Mouse (Mus musculus): Measurements from ENCODE around the gene Gramd4.
"Not testable (repeated sequence)": the region's sequence is repeated elsewhere in the genome, so short reads cannot be mapped to it uniquely, and the experiment has no call there.

Gramd4 gene

DNA sequence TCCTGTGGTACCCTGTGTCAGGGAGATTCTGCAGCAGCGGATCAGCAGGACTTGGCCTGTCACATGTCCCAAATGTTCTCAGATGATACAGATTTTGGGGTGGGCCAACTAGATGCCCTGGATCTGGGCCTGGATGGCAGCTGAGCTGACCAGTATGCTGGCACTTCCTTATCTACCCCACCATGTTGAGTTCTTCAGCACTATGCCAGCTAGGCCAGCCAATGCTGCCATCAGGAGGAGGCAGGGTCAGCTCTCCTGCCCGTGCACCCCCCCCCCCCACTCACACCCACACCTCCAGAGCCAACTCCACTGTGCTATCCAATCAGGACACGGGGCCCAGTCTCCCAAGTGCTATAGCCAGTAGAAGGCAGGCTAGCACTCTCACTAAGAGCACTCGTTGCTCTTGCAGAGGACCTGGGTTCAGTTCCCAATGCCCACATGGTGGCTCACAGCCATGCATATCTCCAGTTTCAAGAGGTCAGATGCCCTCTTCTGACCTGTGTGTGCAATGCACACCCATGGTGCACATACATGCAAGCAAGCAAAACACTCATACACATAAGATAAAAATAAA lies 7.2 kb upstream of the Gramd4 start:
- 0 out of 2 replicates have a peak, but pooled peaks have one; percentile 28 for ATAC-seq (ENCODE audit: insufficient number of reproducible peaks, low FRiP score, low TSS enrichment)

DNA sequence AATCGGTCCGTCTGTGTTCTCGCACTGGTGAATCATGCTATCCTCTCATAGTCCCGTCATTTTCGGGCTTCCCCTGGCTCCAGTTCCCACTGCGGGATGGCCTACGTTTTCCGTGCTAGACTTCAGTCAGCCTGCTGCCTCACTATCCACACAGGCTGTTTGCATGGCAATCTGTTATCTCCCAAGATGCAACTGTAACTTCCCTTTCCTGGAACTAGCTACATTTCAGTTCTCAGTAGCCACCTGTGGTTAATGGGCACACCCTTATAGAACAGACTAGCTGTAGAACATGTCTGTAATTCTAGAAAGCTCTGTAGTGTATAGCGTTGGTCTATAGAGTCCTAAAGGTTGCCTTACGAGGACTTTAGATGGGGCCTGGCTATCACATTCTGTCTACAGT lies 6.3 kb upstream of the Gramd4 start:
- no peak for ATAC-seq (ENCODE audit: insufficient number of reproducible peaks, low FRiP score, low TSS enrichment)

DNA sequence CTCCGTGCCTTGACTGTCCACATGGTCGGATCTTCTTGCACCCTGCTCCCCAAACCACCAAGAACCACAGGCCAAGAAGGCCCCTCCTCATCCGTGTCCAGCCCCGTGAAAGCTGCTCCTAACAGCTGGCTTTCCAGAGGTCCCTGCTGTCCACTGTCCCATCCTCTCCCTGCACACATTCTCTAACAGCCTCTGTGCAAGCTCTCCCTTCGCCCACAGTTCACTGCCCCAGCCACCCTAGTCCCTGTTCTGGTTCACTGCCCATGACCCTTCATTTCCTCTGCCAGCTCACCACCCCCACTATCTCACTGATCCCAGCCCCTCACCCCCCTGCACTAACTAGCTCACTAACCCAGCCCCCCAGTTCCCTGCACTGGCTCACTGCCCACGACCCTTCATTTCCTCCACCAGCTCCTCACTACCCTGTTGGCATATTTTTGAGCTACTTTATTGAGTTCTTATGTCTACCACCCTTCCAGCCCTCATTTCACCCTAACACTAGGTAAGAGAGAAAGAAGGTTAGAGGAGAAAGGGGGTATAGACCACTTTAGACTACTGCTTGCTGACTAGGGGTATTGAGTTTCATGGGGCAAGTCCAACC lies 5.5 kb upstream of the Gramd4 start:
- ATAC-seq (ENCODE audit: insufficient number of reproducible peaks, low FRiP score, low TSS enrichment) = no peak

DNA sequence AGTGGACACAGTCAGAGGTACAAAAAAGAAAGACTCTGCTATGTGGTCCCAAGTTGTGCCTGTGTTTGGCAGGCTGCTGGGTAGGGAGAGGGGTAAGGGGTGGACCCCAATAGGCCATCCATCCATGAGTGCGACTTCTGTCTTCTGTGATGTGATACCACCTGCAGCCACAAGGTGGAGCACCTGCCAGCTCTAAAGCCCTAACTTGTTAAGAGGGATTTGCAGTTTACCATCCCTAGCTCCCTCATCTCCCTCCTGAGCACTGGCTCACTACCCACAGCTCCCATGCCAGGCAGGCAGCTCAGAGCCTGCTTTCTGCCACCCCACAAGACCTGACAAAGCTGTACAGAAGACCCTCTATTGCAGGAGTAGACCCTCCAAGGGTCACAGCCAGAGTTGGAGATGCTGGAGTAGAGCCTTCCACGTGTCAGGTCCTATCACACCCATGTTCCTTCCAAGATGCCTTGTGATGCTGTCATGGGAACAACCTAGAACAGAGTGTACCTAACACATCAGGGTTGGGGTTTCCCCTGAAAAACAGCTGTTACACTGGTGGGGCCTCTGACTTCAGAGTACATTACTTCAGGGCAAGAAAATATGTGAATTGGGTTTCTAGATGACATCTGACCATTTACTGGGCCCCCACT lies 3.5 kb upstream of the Gramd4 start:
- peak; percentile 27; the same call in 1 of the 2 replicates for ATAC-seq (ENCODE audit: insufficient number of reproducible peaks, low FRiP score, low TSS enrichment)

DNA sequence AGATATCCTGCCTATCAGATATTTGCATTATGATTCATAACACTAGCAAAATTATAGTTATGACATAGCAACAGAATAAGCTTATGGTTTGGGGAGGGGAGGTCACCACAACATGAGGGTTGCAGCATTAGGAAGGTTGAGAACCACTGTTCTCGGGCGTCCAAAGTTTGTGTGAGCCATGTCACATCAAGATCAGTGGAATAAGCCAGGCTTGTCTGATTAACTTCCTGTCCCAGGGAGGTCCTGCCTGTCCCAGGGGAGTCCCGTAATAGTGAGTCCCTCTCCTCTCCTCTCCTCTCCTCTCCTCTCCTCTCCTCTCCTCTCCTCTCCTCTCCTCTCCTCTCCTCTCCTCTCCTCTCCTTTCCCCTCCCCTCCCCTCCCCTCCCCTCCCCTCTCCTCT lies 2.6 kb upstream of the Gramd4 start:
- not testable (repeated sequence) for ATAC-seq (ENCODE audit: insufficient number of reproducible peaks, low FRiP score, low TSS enrichment)

DNA sequence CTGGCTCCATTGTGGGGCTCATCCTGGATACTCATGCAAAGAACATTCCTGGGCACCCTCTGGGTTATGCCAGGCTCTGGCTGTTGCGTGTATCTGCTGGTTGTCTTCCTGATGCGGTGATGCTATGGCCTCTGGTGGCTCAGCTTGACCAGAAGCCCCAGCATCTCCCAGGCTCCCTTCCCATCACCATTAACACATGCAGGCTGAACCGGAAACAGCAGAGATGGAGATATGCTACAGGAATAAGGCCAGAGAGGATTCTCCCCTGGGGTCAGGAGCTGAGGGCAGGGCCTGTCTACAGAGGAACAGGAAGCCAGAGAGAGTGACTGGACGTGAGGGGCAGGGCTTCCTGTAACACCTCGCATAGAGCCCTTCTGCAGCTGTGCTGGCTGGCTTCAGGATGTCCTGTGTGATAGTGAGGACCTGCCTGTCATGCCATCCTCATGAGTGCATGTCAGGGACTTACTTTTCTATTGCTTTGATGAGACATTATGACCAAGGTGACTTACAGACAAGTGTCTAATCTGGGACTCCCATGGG lies 1.2 kb upstream of the Gramd4 start:
- no peak for ATAC-seq (ENCODE audit: insufficient number of reproducible peaks, low FRiP score, low TSS enrichment)

DNA sequence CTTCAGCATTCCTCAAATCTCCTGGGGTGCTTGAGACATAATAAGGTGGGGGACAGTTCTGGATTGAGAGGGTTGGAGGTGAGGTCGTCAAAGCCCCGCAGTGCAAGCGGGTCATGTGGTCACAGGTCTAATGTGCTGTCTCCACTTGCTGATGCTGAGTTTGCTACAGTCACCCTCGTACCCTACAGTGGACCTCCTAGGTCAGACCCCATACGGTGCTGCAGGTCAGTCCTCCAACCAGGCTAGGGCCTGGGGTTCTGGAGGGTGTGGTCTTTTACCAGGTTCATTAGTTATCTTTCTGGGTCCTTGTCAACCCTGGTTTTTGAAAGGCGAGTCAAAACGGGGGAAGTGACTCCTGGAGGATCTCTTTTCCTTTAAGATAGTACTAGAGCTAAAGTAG lies 413 bp downstream of the Gramd4 start:
- no peak for ATAC-seq (ENCODE audit: insufficient number of reproducible peaks, low FRiP score, low TSS enrichment)

DNA sequence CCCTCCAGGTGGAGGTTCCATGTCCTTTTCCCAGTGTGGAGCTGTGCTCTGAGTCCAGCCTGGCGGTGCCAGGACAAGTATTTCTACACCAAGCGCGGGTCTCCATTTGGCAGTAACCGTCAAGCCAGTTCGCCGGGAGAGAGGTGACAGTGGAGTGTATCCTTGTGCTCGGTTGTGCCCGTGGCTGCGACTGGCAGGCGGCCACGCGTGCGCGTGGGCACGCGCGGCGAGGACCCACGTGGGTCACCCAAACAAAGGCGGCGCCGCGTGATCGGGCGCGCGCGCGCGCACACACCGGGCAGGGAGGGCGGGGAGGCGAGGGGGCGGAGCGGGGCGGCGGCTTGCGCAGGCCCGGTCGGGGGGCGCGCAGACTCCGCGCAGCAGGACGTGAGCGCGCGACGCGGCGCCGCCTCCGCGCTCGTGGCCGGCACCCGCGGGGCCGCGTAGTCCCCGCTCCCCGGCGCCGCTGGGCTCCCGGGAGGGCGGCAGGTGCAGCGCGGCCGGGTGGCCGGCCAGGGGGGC lies 960 bp downstream of the Gramd4 start:
- ATAC-seq (ENCODE audit: insufficient number of reproducible peaks, low FRiP score, low TSS enrichment) = peak; percentile 14; the same call in 1 of the 2 replicates

DNA sequence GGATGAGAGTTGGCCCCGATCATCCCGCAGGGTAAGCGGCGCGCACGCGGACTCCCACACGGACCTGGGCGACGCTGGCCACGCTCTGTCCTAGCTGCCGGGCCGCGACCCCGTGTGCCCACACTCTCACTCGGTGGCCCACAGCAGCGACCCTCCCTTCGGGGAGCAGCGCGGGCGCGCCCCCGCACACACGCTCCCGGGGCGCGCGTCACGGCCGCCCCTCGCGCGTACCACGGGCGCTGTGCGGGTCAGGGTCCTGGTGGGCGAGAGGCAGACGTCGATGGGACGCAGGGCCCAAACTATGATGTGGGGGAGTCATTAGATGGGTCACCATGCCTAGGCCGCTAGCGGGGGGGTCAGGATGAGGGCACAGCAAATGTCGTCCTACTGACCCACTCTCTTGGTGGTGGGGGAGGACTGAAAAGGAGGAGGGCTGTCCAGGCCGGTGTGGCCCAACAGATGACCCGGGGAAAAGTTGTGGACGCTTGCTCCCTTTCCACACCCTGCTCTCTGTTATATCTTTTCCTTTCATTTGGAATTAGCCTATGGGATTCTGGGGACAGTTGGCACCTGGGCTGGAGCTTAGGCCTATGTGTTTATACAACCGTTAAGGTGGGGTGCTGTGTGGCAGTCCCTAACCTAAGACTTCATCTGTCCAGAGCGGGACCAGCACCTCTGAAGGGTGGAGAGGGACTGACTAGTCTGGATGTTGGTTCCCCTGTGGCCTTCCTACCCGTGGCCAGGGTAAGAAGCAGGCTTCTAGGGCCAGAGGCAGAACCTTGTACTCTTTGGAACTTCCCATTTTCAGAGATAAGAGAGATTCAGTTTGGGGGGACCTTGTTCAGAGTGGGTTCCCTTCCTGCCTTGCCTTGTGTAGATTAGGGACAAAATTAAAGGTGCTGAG lies 1.7 kb downstream of the Gramd4 start:
- ATAC-seq (ENCODE audit: insufficient number of reproducible peaks, low FRiP score, low TSS enrichment) = 0 out of 2 replicates have a peak, but pooled peaks have one; percentile 13

DNA sequence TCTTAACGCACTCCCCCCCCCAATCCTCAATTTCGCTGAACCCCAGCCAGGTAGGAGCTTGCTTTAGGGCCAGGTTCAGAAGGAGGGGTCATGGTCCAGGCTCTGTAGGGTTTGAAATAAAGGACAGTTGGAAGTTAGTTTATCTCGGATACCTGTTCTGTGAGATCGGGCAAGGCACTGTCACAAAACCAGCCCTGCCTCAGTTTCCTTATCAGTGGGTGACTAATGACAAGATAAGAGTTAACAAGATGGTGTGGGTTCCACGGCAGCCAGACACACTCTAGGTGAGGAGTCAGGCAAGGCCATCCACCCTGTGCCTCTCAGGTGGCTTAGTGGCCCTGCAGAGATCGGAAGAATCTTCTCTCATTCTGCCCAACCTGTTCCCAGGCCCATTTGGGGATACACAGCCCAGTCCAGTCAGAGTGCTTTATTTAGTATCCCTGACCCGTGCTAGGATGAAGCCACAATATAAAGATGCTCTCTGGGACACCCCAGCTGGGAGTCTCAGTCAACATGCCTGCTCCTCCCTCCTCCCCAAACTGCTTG lies 2.4 kb downstream of the Gramd4 start:
- no peak for ATAC-seq (ENCODE audit: insufficient number of reproducible peaks, low FRiP score, low TSS enrichment)

DNA sequence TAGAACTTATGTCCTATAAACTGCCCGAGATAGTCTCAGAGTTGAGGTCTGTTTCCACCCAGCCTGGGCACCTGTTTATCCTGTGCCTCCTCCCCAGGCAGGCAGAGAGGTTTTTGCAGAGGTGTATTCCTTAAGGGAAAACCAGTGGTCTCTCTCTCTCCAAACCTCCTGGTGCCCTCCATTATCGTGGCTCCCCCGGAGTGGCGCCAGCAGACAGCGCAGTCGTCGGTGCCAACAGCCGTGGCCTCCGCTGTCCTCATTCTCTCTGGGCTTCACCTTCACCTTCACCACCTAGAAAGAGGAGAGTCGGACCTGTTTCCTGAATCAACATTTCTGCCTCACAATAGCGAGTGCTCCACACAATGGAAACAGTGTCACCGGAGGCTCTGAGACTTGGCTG lies 3.1 kb downstream of the Gramd4 start:
- ATAC-seq (ENCODE audit: insufficient number of reproducible peaks, low FRiP score, low TSS enrichment) = no peak

DNA sequence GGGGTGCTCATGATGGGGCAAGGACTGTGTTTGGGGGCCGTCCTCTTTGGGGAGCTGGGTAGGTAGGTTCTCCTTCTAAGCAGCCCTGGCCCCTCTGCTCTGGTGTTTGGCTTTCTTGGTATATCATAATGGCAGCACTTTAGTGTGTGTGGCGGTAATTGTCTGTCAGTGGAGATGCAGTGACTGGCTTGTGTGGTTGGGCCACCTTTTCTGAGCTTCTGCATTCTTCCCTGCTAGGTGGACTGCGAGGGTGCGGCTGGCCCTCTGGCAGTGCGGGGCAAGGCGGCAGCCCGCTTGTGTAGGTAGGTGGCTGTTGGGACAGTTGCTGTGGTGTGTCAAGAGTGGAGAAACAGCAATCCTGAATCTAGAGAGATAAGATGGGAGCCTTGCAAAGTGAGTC lies 3.7 kb downstream of the Gramd4 start:
- no peak for ATAC-seq (ENCODE audit: insufficient number of reproducible peaks, low FRiP score, low TSS enrichment)

DNA sequence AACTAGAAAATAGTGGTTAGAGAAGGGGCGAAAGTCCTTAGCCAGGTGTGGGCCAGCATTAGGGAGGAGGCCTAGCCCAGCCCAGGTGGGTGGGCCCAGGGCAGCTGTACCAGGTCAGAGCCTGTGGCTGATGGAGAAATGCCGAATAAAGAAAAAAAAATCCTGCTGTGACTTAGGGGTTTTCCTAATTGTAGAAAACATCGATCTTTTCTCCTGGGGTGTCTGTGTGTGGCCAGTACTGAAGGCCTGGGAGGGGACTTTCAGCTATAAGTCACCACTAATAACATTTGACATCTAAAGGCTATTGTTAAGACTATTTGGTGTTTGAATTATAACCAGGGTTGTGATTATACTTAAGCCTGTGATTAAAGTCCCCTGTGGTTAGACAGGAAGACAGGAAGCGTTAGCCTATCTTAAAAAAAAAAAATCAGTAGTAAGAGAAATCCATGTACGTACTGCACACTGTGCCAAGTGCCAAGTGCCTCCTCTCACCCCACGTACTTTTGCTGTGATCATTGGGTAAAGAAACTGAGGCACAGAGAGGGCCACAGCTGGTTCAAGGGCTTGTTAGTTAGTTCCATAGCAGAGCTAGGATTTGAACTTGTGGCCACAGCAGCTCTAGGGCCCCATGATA lies 4.5 kb downstream of the Gramd4 start:
- ATAC-seq (ENCODE audit: insufficient number of reproducible peaks, low FRiP score, low TSS enrichment) = no peak

DNA sequence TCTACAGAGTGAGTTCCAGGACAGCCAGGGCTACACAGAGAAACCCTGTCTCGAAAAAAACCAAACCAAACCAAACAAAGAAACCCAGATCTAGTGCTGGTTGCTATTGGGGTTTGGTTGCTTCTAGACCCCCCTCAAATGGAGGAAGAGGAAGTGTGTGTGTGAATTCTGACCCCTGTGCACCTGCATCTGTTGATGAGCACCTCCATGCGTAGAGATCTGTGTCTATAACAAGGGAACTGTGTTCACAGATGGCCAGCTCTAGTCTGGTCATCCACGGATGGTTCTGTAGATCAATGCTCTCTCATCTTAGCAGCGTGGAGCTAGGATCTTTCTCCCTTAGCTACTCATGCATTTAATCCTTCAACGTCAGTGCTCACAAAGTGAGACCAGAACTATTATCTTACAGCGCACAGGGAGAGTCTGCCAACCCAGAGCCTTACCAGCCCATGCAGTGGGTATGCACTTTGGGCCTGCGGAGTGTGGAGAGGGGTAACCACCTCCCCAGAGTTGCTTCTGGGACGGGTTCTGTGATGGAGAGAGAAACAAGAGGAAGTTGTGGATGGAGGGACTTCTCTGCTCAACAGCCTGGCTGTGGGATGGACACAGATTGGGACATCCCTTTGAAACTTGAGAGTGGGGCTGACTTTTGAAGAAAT lies 6.8 kb downstream of the Gramd4 start:
- no peak for ATAC-seq (ENCODE audit: insufficient number of reproducible peaks, low FRiP score, low TSS enrichment)

DNA sequence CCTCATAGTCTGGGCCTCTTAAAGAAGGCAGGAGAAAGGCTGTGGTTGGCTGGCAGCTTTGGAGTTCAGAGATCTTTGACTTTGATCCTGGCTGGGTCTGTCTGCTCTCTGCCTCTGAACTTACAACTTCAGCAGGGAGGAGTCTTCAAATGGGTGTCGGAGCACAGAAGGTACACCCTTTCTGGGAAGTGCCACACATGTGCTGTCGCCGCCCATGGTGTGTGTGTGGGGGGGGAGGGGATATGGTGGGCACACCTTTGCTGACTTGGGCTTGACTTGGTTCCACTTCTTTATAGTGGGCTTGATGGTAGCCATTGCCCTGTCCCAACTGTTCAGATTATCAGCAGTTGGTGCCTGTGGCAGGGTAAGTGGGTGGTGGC lies 7.3 kb downstream of the Gramd4 start:
- no peak for ATAC-seq (ENCODE audit: insufficient number of reproducible peaks, low FRiP score, low TSS enrichment)

DNA sequence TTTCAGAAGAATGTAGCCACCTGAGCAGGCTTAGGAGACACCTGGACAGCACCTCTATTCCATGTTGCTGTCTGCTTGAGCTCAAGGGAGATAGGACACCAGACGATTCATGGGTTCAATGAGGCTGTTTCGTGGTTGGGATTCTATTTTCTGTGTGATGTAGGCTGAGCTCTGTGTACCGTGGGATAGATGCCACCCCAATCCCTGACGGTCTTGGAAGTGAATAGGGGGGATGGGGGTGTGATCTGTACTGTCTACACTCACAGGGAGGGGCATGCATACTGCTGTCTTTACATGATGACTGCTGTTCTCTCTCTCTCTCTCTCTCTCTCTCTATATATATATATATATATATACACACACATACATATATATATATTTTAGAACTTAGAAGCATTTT lies 7.9 kb downstream of the Gramd4 start:
- ATAC-seq (ENCODE audit: insufficient number of reproducible peaks, low FRiP score, low TSS enrichment) = no peak

DNA sequence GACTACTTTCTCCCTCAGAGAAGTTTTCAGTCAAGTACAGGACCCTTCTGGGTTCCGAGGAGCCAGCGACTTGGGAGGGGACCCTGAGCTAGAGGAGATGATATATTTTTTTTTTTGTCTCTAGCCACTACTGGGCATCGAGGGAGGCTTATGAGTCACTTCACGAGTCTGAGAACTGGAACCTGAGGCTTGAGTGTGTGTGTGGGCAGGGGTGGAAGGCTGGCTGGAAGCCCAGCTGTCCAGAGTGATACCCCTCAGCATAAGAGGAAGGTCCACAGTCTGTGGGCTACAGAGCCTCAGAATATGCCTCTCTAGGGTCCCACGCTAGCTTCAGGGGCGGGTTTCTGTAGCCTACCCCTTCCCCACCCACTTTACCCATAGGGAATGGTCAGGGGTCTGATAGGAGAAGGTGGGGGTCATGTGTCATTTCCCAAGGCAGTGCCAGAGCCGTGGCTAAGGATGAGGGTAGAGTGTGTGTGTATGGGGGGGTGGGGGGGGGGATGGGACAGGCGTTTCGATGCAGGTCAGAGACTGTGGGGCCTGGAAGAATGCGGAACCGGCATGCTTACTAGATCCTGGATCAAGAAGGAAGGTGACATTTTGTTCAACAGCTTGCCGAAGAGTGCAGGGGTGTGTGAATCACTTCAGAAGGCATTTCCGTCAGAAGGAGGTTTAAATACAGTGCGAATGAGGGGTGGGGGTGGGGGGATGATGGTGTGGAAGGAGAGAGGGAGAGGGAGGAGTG lies 9.5 kb downstream of the Gramd4 start:
- no peak for ATAC-seq (ENCODE audit: insufficient number of reproducible peaks, low FRiP score, low TSS enrichment)

DNA sequence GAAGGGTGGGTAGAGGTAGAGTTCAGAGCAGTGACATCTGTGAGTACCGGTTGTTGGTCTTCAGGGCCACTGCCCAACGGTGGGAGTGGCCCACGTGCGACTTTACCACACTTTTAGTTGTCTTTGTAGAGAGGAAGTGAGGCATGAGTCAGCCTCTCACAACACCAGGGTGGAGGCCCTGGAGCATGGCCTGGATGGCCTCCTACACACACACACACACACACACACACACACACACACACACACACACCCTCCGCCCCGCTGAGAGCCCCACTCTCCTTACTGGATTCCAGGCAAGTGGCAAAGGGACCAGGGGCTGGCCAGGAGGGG lies 10.1 kb downstream of the Gramd4 start:
- ATAC-seq (ENCODE audit: insufficient number of reproducible peaks, low FRiP score, low TSS enrichment) = no peak
